Mouse (Mus musculus) mouse embryonic stem cell (cell line): ENCODE data around the gene Fgf12.

Source experiments
- in situ Hi-C, 2 experiments: fragments of 300-500 bp; cut with MboI; formaldehyde crosslinking; loops; 1 replicate in 1 of 2; 3 replicates in 1 of 2; pipeline ENCODE4 v1.14.3; 2019 to 2020; ENCODE audit warnings: low sequenced_read_pairs in 2 of 2, low pct_unique_long_range_greater_than_20kb in 1 of 2, mixed read lengths in 1 of 2; ENCODE audit not compliant: unreplicated experiment in 1 of 2

The Fgf12 gene

GRCm38 (mm10) chr16:28630771-28631484 is 121.9 kb downstream of the Fgf12 start:
- in situ Hi-C loops: no loop called here

GRCm38 (mm10) chr16:28626259-28626658 is 126.6 kb downstream of the Fgf12 start:
- in situ Hi-C loops: no loop called here

- in situ Hi-C loops: no loop called here
Observed at GRCm38 (mm10) chr16:28625689-28626088, 127.2 kb downstream of the Fgf12 start.

GRCm38 (mm10) chr16:28614412-28614811 is 138.5 kb downstream of the Fgf12 start:
- in situ Hi-C loops: no loop called here

GRCm38 (mm10) chr16:28610940-28611339 is 141.9 kb downstream of the Fgf12 start:
- in situ Hi-C loops: no loop called here

GRCm38 (mm10) chr16:28603155-28603554 is 149.7 kb downstream of the Fgf12 start:
- in situ Hi-C loops: no loop called here

- in situ Hi-C loops: no loop called here
Observed at GRCm38 (mm10) chr16:28601723-28602122, 151.1 kb downstream of the Fgf12 start.

GRCm38 (mm10) chr16:28596112-28596511 is 156.8 kb downstream of the Fgf12 start:
- in situ Hi-C loops: loop anchor here (25.0 kb wide), 1 partner anchor 966 kb away; no protein-coding TSS in a partner anchor

GRCm38 (mm10) chr16:28593075-28593915 is 159.6 kb downstream of the Fgf12 start:
- in situ Hi-C loops: loop anchor here (25.0 kb wide), 1 partner anchor 969 kb away; no protein-coding TSS in a partner anchor

- in situ Hi-C loops: loop anchor here (25.0 kb wide), 1 partner anchor 970 kb away; no protein-coding TSS in a partner anchor
Observed at GRCm38 (mm10) chr16:28592466-28592865, 160.4 kb downstream of the Fgf12 start.

- in situ Hi-C loops: loop anchor here (25.0 kb wide), 1 partner anchor 971 kb away; no protein-coding TSS in a partner anchor
Observed at GRCm38 (mm10) chr16:28591583-28591982, 161.3 kb downstream of the Fgf12 start.

- in situ Hi-C loops: no loop called here
Observed at GRCm38 (mm10) chr16:28572212-28572611, 180.7 kb downstream of the Fgf12 start.

- in situ Hi-C loops: no loop called here
Observed at GRCm38 (mm10) chr16:28564716-28565217, 188.1 kb downstream of the Fgf12 start.

- in situ Hi-C loops: no loop called here
Observed at GRCm38 (mm10) chr16:28564075-28564715, 188.7 kb downstream of the Fgf12 start.

GRCm38 (mm10) chr16:28562847-28563246 is 190.0 kb downstream of the Fgf12 start:
- in situ Hi-C loops: no loop called here

- in situ Hi-C loops: no loop called here
Observed at GRCm38 (mm10) chr16:28555219-28555618, 197.6 kb downstream of the Fgf12 start.

GRCm38 (mm10) chr16:28539423-28539822 is 213.4 kb downstream of the Fgf12 start:
- in situ Hi-C loops: no loop called here

GRCm38 (mm10) chr16:28517596-28518524 is 235.0 kb downstream of the Fgf12 start:
- in situ Hi-C loops: no loop called here
